Mouse (Mus musculus): ENCODE measurements around the gene Fndc1.

DNA sequence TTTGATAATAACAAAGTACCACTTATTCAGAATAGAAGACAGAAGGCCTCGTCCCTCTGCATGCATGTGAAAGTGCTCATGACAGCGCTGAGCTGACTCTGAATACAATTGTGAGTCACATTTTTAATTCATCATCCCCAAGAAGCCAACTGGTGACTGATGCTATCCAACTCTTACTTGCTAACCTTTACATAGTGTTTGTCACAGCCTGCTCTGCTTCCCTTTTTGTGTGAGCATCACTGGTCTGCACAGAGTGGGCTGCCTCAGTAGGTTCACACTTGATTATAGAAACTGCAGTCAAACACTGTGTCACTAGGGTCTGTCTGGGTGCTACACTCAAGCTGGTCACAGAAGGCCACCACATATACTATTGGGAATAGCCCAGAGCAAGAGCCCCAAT, 10.5 kb downstream of the Fndc1 start:
- TF ChIP-seq CTCF (IDR thresholded peaks at IDR 0.05; ENCODE audit: insufficient read depth, low read length) (no peak), POLR2A (IDR thresholded peaks at IDR 0.05; ENCODE audit: borderline replicate concordance, extremely low read depth, low read depth, low read length) (no peak)

All from lung, adult 2 months (tissue).